Mouse (Mus musculus) liver, postnatal 0 days (tissue): Measurements from ENCODE around the gene Phc1.

Experiments
- CTCF ChIP-seq: sonication (generic); IDR thresholded peaks from 2 replicates; pipeline ENCODE4 v1.5.1; 2016; ENCODE audit warnings: antibody characterized with exemption, low read depth
- EP300 ChIP-seq: IDR thresholded peaks from 2 replicates; pipeline ENCODE4 v1.6.1; 2016; ENCODE audit warnings: antibody characterized with exemption, low read depth, mild to moderate bottlenecking

DNA sequence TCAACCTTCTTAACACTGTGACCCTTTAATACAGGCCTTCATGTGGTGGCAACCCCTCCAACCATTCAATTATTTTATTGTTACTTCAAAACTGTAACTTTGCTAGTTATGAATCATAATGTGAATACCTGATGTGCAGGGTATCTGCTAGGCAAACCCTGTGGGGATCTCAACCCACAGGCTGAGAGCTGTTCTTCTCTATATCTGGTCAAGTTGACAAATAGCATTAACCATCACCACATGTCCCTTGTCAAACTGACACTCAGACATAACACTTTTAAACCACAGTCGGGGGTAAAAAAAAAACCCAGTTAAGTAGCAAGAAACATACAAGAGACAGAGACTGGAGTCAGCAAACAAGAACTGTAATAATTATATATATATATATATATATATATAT, 55.5 kb downstream of the Phc1 start:
- TF ChIP-seq CTCF (no peak), EP300 (no peak)
